Mouse (Mus musculus): ENCODE data around the gene Insl6. TPM values are rescaled to one million over a fixed set of nuclear protein-coding genes. Genes with fewer than 3 reads are reported as not detected.

Gene Insl6
- polyA plus RNA-seq (2012; ENCODE audit: insufficient read depth, insufficient read length, missing spikeins), result 16.7 and 21.7 TPM in 2 replicates

- peak within 1 kb of the TSS; percentile 64 for H3K4me3 ChIP-seq (ENCODE audit: insufficient read depth, low read length)
- no peak within 1 kb of the TSS for H3K27ac ChIP-seq (ENCODE audit: insufficient read depth, low read depth, low read length)
- H3K4me1 ChIP-seq (ENCODE audit: control insufficient read depth, insufficient read depth, low read length), result peaks cover 13% of the 10 kb centered on the region; the same call in 1 of the 2 replicates
- TF ChIP-seq POLR2A (IDR thresholded peaks at IDR 0.05; ENCODE audit: borderline replicate concordance, low read depth, low read length) (no peak), CTCF (IDR thresholded peaks at IDR 0.05; ENCODE audit: low read depth, low read length) (no peak)
Observed at GRCm38 (mm10) chr19:29325053-29325851, at the start of gene Insl6. Insl6 (minus strand) TSS chr19:29325356.

- no peak overlapping the region for H3K4me3 ChIP-seq (ENCODE audit: insufficient read depth, low read length)
- H3K4me1 ChIP-seq (ENCODE audit: control insufficient read depth, insufficient read depth, low read length), result no peaks in the 10 kb centered on the region; the same call in none of the 2 replicates
- no peak overlapping the region for H3K27ac ChIP-seq (ENCODE audit: insufficient read depth, low read depth, low read length)
- TF ChIP-seq POLR2A (IDR thresholded peaks at IDR 0.05; ENCODE audit: borderline replicate concordance, low read depth, low read length), result no peak
- no peak for TF ChIP-seq CTCF (IDR thresholded peaks at IDR 0.05; ENCODE audit: low read depth, low read length)
Observed at GRCm38 (mm10) chr19:29374947-29375346, 49.8 kb upstream of the Insl6 start.

GRCm38 (mm10) chr19:29373438-29373837, 48.3 kb upstream of the Insl6 start:
- Histone ChIP-seq H3K27ac (ENCODE audit: insufficient read depth, low read depth, low read length) (no peak overlapping the region), H3K4me1 (ENCODE audit: control insufficient read depth, insufficient read depth, low read length) (peaks cover 5% of the 10 kb centered on the region), H3K4me3 (ENCODE audit: insufficient read depth, low read length) (no peak overlapping the region)
- no peak for TF ChIP-seq CTCF (IDR thresholded peaks at IDR 0.05; ENCODE audit: low read depth, low read length)
- no peak for TF ChIP-seq POLR2A (IDR thresholded peaks at IDR 0.05; ENCODE audit: borderline replicate concordance, low read depth, low read length)

DNA sequence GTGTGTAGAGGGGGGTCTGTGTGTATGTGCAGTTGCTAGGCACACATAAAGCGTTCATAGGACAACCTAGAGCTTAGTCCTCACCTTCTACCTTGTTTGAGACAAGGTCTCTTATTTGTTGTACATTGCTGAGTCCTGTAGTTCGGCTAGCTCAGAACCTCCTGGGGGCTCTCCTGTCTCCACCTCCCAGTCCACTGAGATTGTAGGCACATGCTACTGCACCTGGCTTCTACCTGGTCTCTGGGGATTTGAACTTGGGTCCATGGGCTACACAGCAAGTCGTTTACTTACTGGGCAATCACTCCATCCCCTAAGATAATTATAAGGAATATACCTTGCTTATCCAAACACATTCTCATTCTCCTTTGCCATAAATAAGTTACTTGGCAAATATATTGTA, 47.5 kb upstream of the Insl6 start:
- TF ChIP-seq CTCF (IDR thresholded peaks at IDR 0.05; ENCODE audit: low read depth, low read length) (no peak), POLR2A (IDR thresholded peaks at IDR 0.05; ENCODE audit: borderline replicate concordance, low read depth, low read length) (no peak)
- Histone ChIP-seq H3K4me3 (ENCODE audit: insufficient read depth, low read length) (no peak overlapping the region), H3K27ac (ENCODE audit: insufficient read depth, low read depth, low read length) (no peak overlapping the region), H3K4me1 (ENCODE audit: control insufficient read depth, insufficient read depth, low read length) (peaks cover 5% of the 10 kb centered on the region)

GRCm38 (mm10) chr19:29372138-29372537, 47.0 kb upstream of the Insl6 start:
- Histone ChIP-seq H3K27ac (ENCODE audit: insufficient read depth, low read depth, low read length) (peak overlapping the region; percentile 47), H3K4me3 (ENCODE audit: insufficient read depth, low read length) (peak overlapping the region; percentile 70), H3K4me1 (ENCODE audit: control insufficient read depth, insufficient read depth, low read length) (peaks cover 5% of the 10 kb centered on the region)
- TF ChIP-seq CTCF (IDR thresholded peaks at IDR 0.05; ENCODE audit: low read depth, low read length) (no peak), POLR2A (IDR thresholded peaks at IDR 0.05; ENCODE audit: borderline replicate concordance, low read depth, low read length) (no peak)

DNA sequence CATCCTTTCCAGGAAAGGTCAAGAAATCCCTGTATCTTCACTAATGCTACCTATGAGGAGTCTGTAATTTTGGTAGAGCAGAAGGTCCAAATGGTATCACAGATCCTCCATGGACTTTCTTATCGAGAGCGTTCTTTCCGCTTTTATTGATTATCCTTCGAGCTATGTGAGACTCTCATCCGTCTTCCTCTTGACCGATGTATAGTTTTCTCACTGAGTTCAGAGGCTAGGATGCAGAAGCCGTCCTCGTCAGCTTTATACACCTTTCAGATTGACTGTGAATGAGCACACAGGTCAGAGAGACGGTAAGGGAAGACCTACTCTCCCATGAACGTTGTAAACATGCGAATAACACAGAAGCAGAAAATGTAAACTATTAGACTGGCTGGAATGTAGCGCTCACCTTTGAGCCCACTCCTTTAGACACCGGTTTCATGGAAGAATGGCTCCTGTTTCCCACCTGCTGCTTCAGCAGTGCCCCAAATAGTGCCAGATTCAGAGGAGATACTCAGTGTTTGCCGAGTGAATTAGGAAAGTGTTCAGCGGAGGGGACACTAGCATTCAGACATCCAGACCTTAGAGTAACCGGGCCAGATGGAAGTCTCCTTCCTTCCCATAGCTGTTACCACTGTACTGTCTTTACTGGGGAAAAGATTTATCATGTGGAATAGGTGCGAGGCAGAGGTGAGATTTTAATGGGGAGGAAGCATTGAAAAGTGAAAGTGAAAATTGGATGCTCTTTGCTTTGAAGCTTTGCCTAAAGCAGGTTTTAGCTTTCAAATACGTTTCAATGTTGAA, 46.3 kb upstream of the Insl6 start:
- Histone ChIP-seq H3K4me3 (ENCODE audit: insufficient read depth, low read length) (peak overlapping the region; percentile 70), H3K27ac (ENCODE audit: insufficient read depth, low read depth, low read length) (no peak overlapping the region; the same call in 1 of the 2 replicates), H3K4me1 (ENCODE audit: control insufficient read depth, insufficient read depth, low read length) (peaks cover 5% of the 10 kb centered on the region)
- TF ChIP-seq CTCF (IDR thresholded peaks at IDR 0.05; ENCODE audit: low read depth, low read length) (no peak), POLR2A (IDR thresholded peaks at IDR 0.05; ENCODE audit: borderline replicate concordance, low read depth, low read length) (no peak)

DNA sequence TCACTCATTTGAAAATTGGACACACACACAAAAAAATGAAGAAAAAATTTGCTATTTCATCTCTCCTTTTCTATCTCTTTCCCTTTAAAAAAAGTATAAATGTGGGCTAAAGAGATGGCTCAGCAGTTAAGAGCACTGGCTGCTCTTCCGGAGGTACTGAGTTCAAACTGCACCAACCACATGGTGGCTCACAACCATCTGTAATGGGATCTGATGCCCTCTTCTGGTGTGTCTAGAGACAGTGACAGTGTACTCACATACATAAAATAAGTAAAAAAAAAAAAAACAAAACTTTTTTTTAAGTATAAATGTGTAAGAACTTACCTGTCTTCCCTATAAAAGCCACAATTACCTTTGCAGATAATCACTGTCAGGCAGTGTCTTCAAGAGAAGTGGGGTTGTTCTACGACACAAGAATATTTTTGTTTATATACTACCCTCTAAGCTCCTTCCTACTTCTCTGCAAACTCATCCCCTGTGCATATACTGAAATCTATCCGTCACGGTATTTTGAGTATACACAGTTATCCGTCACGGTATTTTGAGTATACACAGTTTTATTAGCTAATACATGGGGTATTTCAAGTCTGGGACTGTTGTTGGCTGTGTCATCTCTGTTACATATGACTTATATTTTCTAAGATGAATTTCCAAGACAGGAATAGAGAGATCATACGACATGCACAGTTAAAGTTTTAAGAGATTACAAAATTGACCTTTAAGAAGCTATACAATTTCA, 45.6 kb upstream of the Insl6 start:
- H3K4me1 ChIP-seq (ENCODE audit: control insufficient read depth, insufficient read depth, low read length), result peaks cover 9% of the 10 kb centered on the region
- no peak overlapping the region for H3K27ac ChIP-seq (ENCODE audit: insufficient read depth, low read depth, low read length)
- no peak overlapping the region for H3K4me3 ChIP-seq (ENCODE audit: insufficient read depth, low read length)

GRCm38 (mm10) chr19:29370112-29370511, 45.0 kb upstream of the Insl6 start:
- TF ChIP-seq CTCF (IDR thresholded peaks at IDR 0.05; ENCODE audit: low read depth, low read length) (no peak), POLR2A (IDR thresholded peaks at IDR 0.05; ENCODE audit: borderline replicate concordance, low read depth, low read length) (no peak)
- Histone ChIP-seq H3K27ac (ENCODE audit: insufficient read depth, low read depth, low read length) (no peak overlapping the region), H3K4me1 (ENCODE audit: control insufficient read depth, insufficient read depth, low read length) (peaks cover 9% of the 10 kb centered on the region), H3K4me3 (ENCODE audit: insufficient read depth, low read length) (no peak overlapping the region)

More for the DNA sequence above, 45.6 kb upstream of the Insl6 start:
- TF ChIP-seq POLR2A (IDR thresholded peaks at IDR 0.05; ENCODE audit: borderline replicate concordance, low read depth, low read length) (no peak), CTCF (IDR thresholded peaks at IDR 0.05; ENCODE audit: low read depth, low read length) (no peak; the same call in 1 of the 2 replicates)

GRCm38 (mm10) chr19:29368671-29369309, 43.6 kb upstream of the Insl6 start:
- Histone ChIP-seq H3K4me1 (ENCODE audit: control insufficient read depth, insufficient read depth, low read length) (peaks cover 15% of the 10 kb centered on the region), H3K4me3 (ENCODE audit: insufficient read depth, low read length) (peak overlapping the region; percentile 21; the same call in 1 of the 2 replicates), H3K27ac (ENCODE audit: insufficient read depth, low read depth, low read length) (no peak overlapping the region; the same call in 1 of the 2 replicates)
- TF ChIP-seq POLR2A (IDR thresholded peaks at IDR 0.05; ENCODE audit: borderline replicate concordance, low read depth, low read length) (no peak), CTCF (IDR thresholded peaks at IDR 0.05; ENCODE audit: low read depth, low read length) (no peak)

Data from bone marrow macrophage, adult 2 months (primary cell).